ENCODE assay signal across 9 mouse cellular contexts in the genomic region with DNA sequence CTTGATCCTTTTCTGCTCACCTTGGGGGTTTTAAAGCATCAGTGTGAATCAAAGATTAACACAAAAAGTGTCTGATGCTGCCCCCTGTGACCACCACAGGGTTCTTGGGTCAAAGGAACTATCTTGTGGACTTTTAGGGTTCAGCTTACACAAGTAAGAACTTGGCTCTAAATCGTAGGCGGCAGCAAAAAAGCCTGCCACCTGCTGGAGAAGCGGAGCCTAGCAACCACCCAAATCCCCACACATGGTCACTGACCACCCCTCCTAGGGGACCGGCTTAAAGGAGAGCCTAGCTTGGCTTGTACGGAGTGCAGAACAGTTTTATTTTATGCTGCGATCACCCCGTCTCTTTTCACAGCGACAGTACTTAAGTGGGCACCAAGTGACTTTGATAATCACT. TPM values are rescaled to one million over a fixed set of nuclear protein-coding genes. Genes with fewer than 3 reads are reported as not detected.
DNase-seq lines count a peak whose midpoint lies in the region; ATAC-seq and TF ChIP-seq lines count a peak whose summit lies in the region.
"Had no signal": no experiment of that assay in that cellular context is flagged by ENCODE, and none has a peak within 500 bp of the region (broad histone marks: within the 10 kb centered on the region; RNA-seq: fewer than 3 reads in every experiment).

No protein-coding gene starts in this region.

- WGBS in limb, embryonic 10.5 days = 63% methylated on average over 8 of the region's 8 CpGs
- WGBS in spleen, adult 2 months = 60% methylated on average over 8 of the region's 8 CpGs
- 54% methylated on average over 8 of the region's 8 CpGs for WGBS in hindbrain, embryonic 14.5 days

- no peaks in the 10 kb centered on the region; the same call in 1 of the 2 replicates for H3K9me3 ChIP-seq in limb, embryonic 10.5 days (replicated peaks)
- no peaks in the 10 kb centered on the region for H3K9me3 ChIP-seq in hindbrain, embryonic 14.5 days (ENCODE audit: control insufficient read depth, low read length)

- no peak overlapping the region for H3K4me2 ChIP-seq in hindbrain, embryonic 14.5 days (replicated peaks)

- TF ChIP-seq CTCF in layer of hippocampus, adult 2 months (conservative IDR thresholded peaks at IDR 0.05) = peak; percentile 87
- TF ChIP-seq CTCF in bone marrow macrophage, adult 2 months (IDR thresholded peaks at IDR 0.05; ENCODE audit: low read depth, low read length) = peak; percentile 40; the same call in 1 of the 2 replicates
- TF ChIP-seq CTCF in spleen, adult 2 months (IDR thresholded peaks at IDR 0.05; ENCODE audit: extremely low read depth, insufficient read depth, insufficient read length, insufficient replicate concordance) = peak; percentile 56; the same call in 1 of the 2 replicates

- H3K36me3 ChIP-seq in limb, embryonic 10.5 days = no peaks in the 10 kb centered on the region
- no peaks in the 10 kb centered on the region for H3K36me3 ChIP-seq in spleen, adult 2 months (ENCODE audit: control insufficient read depth, insufficient read depth, low read length)
- H3K36me3 ChIP-seq in hindbrain, embryonic 14.5 days (replicated peaks; ENCODE audit: control insufficient read depth, insufficient read depth) = no peaks in the 10 kb centered on the region

- no peak overlapping the region for H3K4me3 ChIP-seq in layer of hippocampus, adult 2 months
- no peak overlapping the region for H3K4me3 ChIP-seq in bone marrow macrophage, adult 2 months (ENCODE audit: insufficient read depth, low read length)
- no peak overlapping the region for H3K4me3 ChIP-seq in limb, embryonic 10.5 days
- H3K4me3 ChIP-seq in spleen, adult 2 months (ENCODE audit: extremely low read depth, insufficient read depth, insufficient read length) = no peak overlapping the region
- no peak overlapping the region for H3K4me3 ChIP-seq in hindbrain, embryonic 14.5 days (replicated peaks; ENCODE audit: low read length)

- no peak for ATAC-seq in hindbrain, embryonic 14.5 days (ENCODE audit: low FRiP score)

- H3K27me3 ChIP-seq in limb, embryonic 10.5 days (ENCODE audit: low read depth, poor library complexity, severe bottlenecking) = no peaks in the 10 kb centered on the region
- H3K27me3 ChIP-seq in spleen, adult 2 months (ENCODE audit: control insufficient read depth, insufficient read depth, low read length) = no peaks in the 10 kb centered on the region
- H3K27me3 ChIP-seq in hindbrain, embryonic 14.5 days (ENCODE audit: control insufficient read depth, insufficient read depth, low read length) = no peaks in the 10 kb centered on the region

- DNase-seq in adrenal gland, adult 18-20 months (ENCODE audit: low spot score in 2 of 2) = peak; percentile 16 to 36
- DNase-seq in adrenal gland, postnatal 4 days (ENCODE audit: low spot score in 2 of 2) = no peak
- DNase-seq in layer of hippocampus, adult 2 months (ENCODE audit: low spot score in 2 of 2) = peak in 1 of 2 experiments; percentile 14
- no peak for DNase-seq in layer of hippocampus, adult 9-11 months
- DNase-seq in limb, embryonic 10.5 days (ENCODE audit: low spot score) = peak; percentile 48
- peak in 1 of 2 experiments; percentile 30 for DNase-seq in spleen, adult 2 months (ENCODE audit: low read depth in 1 of 2, low spot score in 2 of 2)
- no peak for DNase-seq in hindbrain, embryonic 14.5 days (ENCODE audit: low spot score)

- no peak for TF ChIP-seq POLR2A in bone marrow macrophage, adult 2 months (IDR thresholded peaks at IDR 0.05; ENCODE audit: borderline replicate concordance, low read depth, low read length)
- no peak for TF ChIP-seq POLR2A in spleen, adult 2 months (IDR thresholded peaks at IDR 0.05; ENCODE audit: low read depth, low read length)

- H3K9ac ChIP-seq in hindbrain, embryonic 14.5 days = no peak overlapping the region

- no peaks in the 10 kb centered on the region for H3K4me1 ChIP-seq in bone marrow macrophage, adult 2 months (ENCODE audit: control insufficient read depth, insufficient read depth, low read length)
- peaks cover 12% of the 10 kb centered on the region for H3K4me1 ChIP-seq in limb, embryonic 10.5 days
- no peaks in the 10 kb centered on the region for H3K4me1 ChIP-seq in spleen, adult 2 months (ENCODE audit: control insufficient read depth, insufficient read depth, insufficient read length)
- no peaks in the 10 kb centered on the region for H3K4me1 ChIP-seq in hindbrain, embryonic 14.5 days (replicated peaks; ENCODE audit: control insufficient read depth, insufficient read depth, low read length)

- no peak overlapping the region for H3K27ac ChIP-seq in layer of hippocampus, adult 2 months
- no peak overlapping the region for H3K27ac ChIP-seq in bone marrow macrophage, adult 2 months (ENCODE audit: insufficient read depth, low read depth, low read length)
- H3K27ac ChIP-seq in limb, embryonic 10.5 days = no peak overlapping the region
- no peak overlapping the region for H3K27ac ChIP-seq in spleen, adult 2 months (ENCODE audit: insufficient read depth, low read length)
- H3K27ac ChIP-seq in hindbrain, embryonic 14.5 days = no peak overlapping the region

RNA-seq across cellular contexts. Expression of a gene that starts 10.3 kb away (rescaled TPM):
- under 1 TPM; 0.42 to 0.53 TPM for total RNA-seq in adrenal gland, adult 18-20 months (2021)
- total RNA-seq in adrenal gland, postnatal 4 days (2021) = 1 to 10 TPM; 3.8 to 4.5 TPM
- total RNA-seq in layer of hippocampus, adult 2 months (2021) = 1 to 10 TPM; 2.6 to 2.7 TPM
- polyA plus RNA-seq in bone marrow macrophage, adult 2 months (2012; ENCODE audit: insufficient read depth, insufficient read length, missing spikeins) = 0.50 and 1.7 TPM in 2 replicates
- polyA plus RNA-seq in limb, embryonic 10.5 days (2016; fragmentation: Nextera tagmentation; extraction: Ambion mirVana) = 1.4 and 1.6 TPM in 2 replicates
- polyA plus RNA-seq in spleen, adult 2 months (2012; rRNA removed) = 2.5 and 3.6 TPM in 2 replicates
- polyA plus RNA-seq in hindbrain, embryonic 14.5 days (2014; fragmentation: Nextera tagmentation; extraction: Ambion mirVana) = 2.2 and 2.9 TPM in 2 replicates

RNA-seq across cellular contexts. Expression of a gene that starts 59.0 kb away (rescaled TPM):
- not detected for total RNA-seq in adrenal gland, adult 18-20 months (2021)
- total RNA-seq in adrenal gland, postnatal 4 days (2021) = not detected
- not detected for total RNA-seq in layer of hippocampus, adult 2 months (2021)
- not detected in 2 replicates for polyA plus RNA-seq in bone marrow macrophage, adult 2 months (2012; ENCODE audit: insufficient read depth, insufficient read length, missing spikeins)
- not detected in 2 replicates for polyA plus RNA-seq in limb, embryonic 10.5 days (2016; fragmentation: Nextera tagmentation; extraction: Ambion mirVana)
- not detected in 2 replicates for polyA plus RNA-seq in spleen, adult 2 months (2012; rRNA removed)
- polyA plus RNA-seq in hindbrain, embryonic 14.5 days (2014; fragmentation: Nextera tagmentation; extraction: Ambion mirVana) = not detected in 2 replicates
- polyA plus RNA-seq: heart, embryonic 16.5 days had no signal

Comparison
In these comparisons a context has a peak if more than half of its experiments do, and no peak if none do; other contexts are left out.
1. DNase-seq: peak in adrenal gland, adult 18-20 months (2 of 2) and limb, embryonic 10.5 days (single experiment); none in adrenal gland, postnatal 4 days (0 of 2), layer of hippocampus, adult 9-11 months (single experiment) and hindbrain, embryonic 14.5 days (single experiment).
2. Peak in every context shown above with its lines, with median percentiles within 50 percentile points of each other: CTCF ChIP-seq.